Mouse (Mus musculus): Measurements from ENCODE around the gene Gm11639. TPM values are rescaled to one million over a fixed set of nuclear protein-coding genes. Genes with fewer than 3 reads are reported as not detected.

The Gm11639 gene
- polyA plus RNA-seq, 1 experiment from 2014 or later: not detected

- Histone ChIP-seq H3K4me2 (replicated peaks) (no peak overlapping the region), H3K4me3 (replicated peaks) (no peak overlapping the region), H3K4me1 (replicated peaks) (no peaks in the 10 kb centered on the region), H3K9ac (no peak overlapping the region), H3K27ac (no peak overlapping the region), H3K27me3 (replicated peaks) (no peaks in the 10 kb centered on the region), H3K9me3 (peaks cover 9% of the 10 kb centered on the region; the same call in 1 of the 2 replicates), H3K36me3 (no peaks in the 10 kb centered on the region)
- WGBS: 77% methylated on average over 69 of the region's 69 CpGs
- ATAC-seq: no peak
These were observed 479.3 kb downstream of the Gm11639 start for GRCm38 (mm10) chr11:105164516-105165510.

GRCm38 (mm10) chr11:105166780-105167179 is 481.3 kb downstream of the Gm11639 start:
- 89% methylated on average over 10 of the region's 10 CpGs for WGBS
- Histone ChIP-seq H3K36me3 (no peaks in the 10 kb centered on the region), H3K27me3 (replicated peaks) (no peaks in the 10 kb centered on the region), H3K4me1 (replicated peaks) (no peaks in the 10 kb centered on the region), H3K27ac (no peak overlapping the region), H3K4me2 (replicated peaks) (no peak overlapping the region), H3K9ac (no peak overlapping the region), H3K9me3 (peaks cover 9% of the 10 kb centered on the region; the same call in 1 of the 2 replicates), H3K4me3 (replicated peaks) (no peak overlapping the region)
- no peak for ATAC-seq

Other genes starting within 250 kb of the Gm11639 start
- gene Kansl1, start 216.8 kb upstream of the Gm11639 start, polyA plus RNA-seq (2015; fragmentation: Nextera tagmentation; extraction: Ambion mirVana): 16.0 and 17.2 TPM in 2 replicates
- 31.2 and 33.8 TPM in 2 replicates for gene Cdc27, start 135.1 kb upstream of the Gm11639 start, polyA plus RNA-seq (2015; fragmentation: Nextera tagmentation; extraction: Ambion mirVana)
- 4.3 and 6.4 TPM in 2 replicates for gene Myl4, start 135.0 kb upstream of the Gm11639 start, polyA plus RNA-seq (2015; fragmentation: Nextera tagmentation; extraction: Ambion mirVana)
- gene Itgb3, start 77.7 kb upstream of the Gm11639 start, polyA plus RNA-seq (2015; fragmentation: Nextera tagmentation; extraction: Ambion mirVana): 5.0 and 5.5 TPM in 2 replicates

Measured in intestine, embryonic 15.5 days (tissue).